Mouse (Mus musculus): ENCODE results near the gene Lamc3. TPM values are rescaled to one million over a fixed set of nuclear protein-coding genes. Genes with fewer than 3 reads are reported as not detected.

The Lamc3 gene
- polyA plus RNA-seq (2014; fragmentation: Illumina TruSeq; extraction: RNeasy Lipid Tissue Mini Kit (QIAGEN cat#74804); ENCODE audit: low read depth, low replicate concordance): 1.1 TPM

DNA sequence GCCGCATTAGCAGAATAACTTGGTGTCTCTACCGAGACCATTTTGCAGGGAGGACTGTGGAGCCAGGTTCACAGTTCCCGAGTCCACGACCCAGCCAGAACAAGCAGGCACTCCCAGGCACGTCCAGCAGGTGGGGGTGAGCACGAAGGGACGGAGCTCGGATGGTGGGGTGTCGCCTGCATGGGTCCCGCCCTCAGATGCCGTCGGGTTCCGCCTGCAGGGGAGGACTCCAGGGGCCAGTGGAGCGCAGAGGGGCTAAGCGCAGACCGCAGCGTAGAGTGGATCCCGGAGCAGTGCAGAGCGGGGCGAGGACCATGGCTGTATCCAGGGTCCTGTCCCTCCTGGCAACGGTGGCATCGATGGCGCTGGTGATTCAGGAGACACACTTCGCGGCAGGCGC, at the start of gene Lamc3:
Lamc3 (plus strand) TSS at position 262 of the 400 bp plus-strand sequence.

DNA sequence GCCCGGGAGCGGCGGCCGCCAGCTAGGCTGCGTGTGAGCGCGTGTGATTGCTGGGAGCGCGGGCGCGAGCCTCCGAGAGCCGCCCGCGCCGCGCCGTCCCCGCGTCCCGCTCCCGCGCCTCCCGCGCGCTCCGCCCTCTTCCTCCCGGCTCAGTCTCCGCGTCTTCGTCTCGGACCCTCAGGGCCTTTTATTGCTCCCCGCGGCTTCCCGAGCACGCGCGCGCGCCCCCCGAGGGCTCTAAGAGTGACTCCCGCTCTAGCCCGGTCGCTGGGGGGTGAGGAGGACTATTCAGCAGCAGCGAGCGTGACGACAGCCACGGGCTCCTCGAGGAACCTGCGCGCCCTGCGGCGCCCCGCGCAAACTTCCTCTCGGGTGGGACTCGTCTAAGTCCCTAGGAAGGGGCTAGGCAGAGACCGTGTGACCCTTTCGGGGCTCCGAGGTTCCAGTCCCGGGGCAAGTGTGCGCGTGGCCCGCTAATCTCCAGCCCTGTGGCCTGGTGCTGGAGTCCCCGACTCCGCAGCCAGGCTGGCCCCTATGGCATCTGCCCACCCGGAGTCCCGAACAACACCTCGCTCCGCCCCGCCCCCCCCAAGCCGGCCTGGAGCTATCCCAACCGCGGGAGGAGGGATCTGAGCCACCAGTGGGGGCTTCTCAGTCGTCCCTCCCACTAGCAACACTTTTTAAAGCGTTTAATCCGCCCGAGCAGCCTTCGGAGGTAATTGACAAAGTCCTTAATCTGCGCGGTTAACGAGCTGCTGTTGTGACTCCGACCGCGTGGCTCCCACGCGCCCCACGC, 41.0 kb upstream of the Lamc3 start, which contains the start of gene Fibcd1:
Fibcd1 (minus strand) TSS at position 110 of the 796 bp plus-strand sequence.

GRCm38 (mm10) chr2:31950058-31950871, 63.2 kb downstream of the Lamc3 start, which contains the start of gene Aif1l:
Aif1l (plus strand) TSS chr2:31950139.

DNA sequence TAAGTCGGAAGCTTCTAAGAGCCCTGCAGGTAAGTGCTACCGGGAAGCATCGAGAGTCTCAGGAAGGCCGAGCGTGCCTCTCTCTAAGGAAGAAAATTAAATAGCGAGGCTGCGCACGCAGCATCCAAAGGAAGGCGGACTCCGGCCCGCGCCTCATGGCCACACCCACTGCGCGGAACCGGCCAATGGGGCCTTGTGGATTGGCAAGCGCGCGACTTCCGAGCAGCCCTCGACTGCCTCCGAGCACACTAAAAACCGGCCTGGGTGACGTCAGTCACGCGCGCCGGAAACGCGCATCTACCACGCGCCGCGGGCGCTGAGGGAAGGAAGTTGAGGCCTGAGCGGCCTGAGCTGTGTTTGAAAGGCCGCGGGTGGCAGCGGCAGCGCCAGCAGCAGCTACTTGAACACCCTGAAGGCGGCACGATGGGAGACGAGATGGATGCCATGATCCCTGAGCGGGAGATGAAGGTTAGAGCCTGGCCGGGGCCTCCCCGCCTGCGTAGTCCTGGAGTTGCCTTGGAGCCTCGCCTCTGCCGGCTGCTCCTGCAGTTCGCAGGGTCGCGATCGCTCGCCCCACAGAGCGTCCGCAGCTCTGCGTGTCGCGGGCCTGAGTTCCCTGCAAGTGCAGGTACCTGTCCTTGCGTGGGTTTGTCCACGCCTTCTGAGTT, 87.2 kb downstream of the Lamc3 start, which contains the start of gene Nup214:
Nup214 (plus strand) TSS at position 296 of the 668 bp plus-strand sequence.

Other genes starting within 250 kb of the Lamc3 start
- not detected for gene Prdm12, start 247.3 kb upstream of the Lamc3 start, polyA plus RNA-seq (2014; fragmentation: Illumina TruSeq; extraction: RNeasy Lipid Tissue Mini Kit (QIAGEN cat#74804); ENCODE audit: low read depth, low replicate concordance)
- 7.4 TPM for gene Exosc2, start 216.6 kb upstream of the Lamc3 start, polyA plus RNA-seq (2014; fragmentation: Illumina TruSeq; extraction: RNeasy Lipid Tissue Mini Kit (QIAGEN cat#74804); ENCODE audit: low read depth, low replicate concordance)
- 39.9 TPM for gene Abl1, start 198.9 kb upstream of the Lamc3 start, polyA plus RNA-seq (2014; fragmentation: Illumina TruSeq; extraction: RNeasy Lipid Tissue Mini Kit (QIAGEN cat#74804); ENCODE audit: low read depth, low replicate concordance)
- gene Qrfp, start 76.7 kb upstream of the Lamc3 start, polyA plus RNA-seq (2014; fragmentation: Illumina TruSeq; extraction: RNeasy Lipid Tissue Mini Kit (QIAGEN cat#74804); ENCODE audit: low read depth, low replicate concordance): not detected
- not detected for gene Fibcd1, start 41.3 kb upstream of the Lamc3 start, polyA plus RNA-seq (2014; fragmentation: Illumina TruSeq; extraction: RNeasy Lipid Tissue Mini Kit (QIAGEN cat#74804); ENCODE audit: low read depth, low replicate concordance)
- gene Aif1l, start 62.8 kb downstream of the Lamc3 start, polyA plus RNA-seq (2014; fragmentation: Illumina TruSeq; extraction: RNeasy Lipid Tissue Mini Kit (QIAGEN cat#74804); ENCODE audit: low read depth, low replicate concordance): 1.7 TPM
- gene Nup214, start 87.1 kb downstream of the Lamc3 start, polyA plus RNA-seq (2014; fragmentation: Illumina TruSeq; extraction: RNeasy Lipid Tissue Mini Kit (QIAGEN cat#74804); ENCODE audit: low read depth, low replicate concordance): 87.2 TPM
- 30.4 TPM for gene Fam78a, start 197.6 kb downstream of the Lamc3 start, polyA plus RNA-seq (2014; fragmentation: Illumina TruSeq; extraction: RNeasy Lipid Tissue Mini Kit (QIAGEN cat#74804); ENCODE audit: low read depth, low replicate concordance)
- 0.38 TPM for gene Plpp7, start 208.2 kb downstream of the Lamc3 start, polyA plus RNA-seq (2014; fragmentation: Illumina TruSeq; extraction: RNeasy Lipid Tissue Mini Kit (QIAGEN cat#74804); ENCODE audit: low read depth, low replicate concordance)

Measured in testis, adult 10 weeks (tissue).